Mouse (Mus musculus) limb, embryonic 13.5 days (tissue): Measurements from ENCODE around the gene Lactbl1. TPM values are rescaled to one million over a fixed set of nuclear protein-coding genes. Genes with fewer than 3 reads are reported as not detected.

Experiments
- ATAC-seq: fragments of 200-750 bp; cut with Nextera tagmentation; 2 replicates; pipeline ENCODE4 v1.8.0; 2017; ENCODE audit warnings: low read depth, moderate number of reproducible peaks, moderate TSS enrichment; ENCODE audit not compliant: low FRiP score
- H3K27ac ChIP-seq: fragments of 300-500 bp; sonication (generic); 2 replicates; pipeline ENCODE4 v1.5.1; 2015; ENCODE audit warnings: inconsistent platforms, mild to moderate bottlenecking, moderate library complexity
- H3K27me3 ChIP-seq: fragments of 300-500 bp; sonication (generic); 2 replicates; pipeline ENCODE4 v1.6.1; 2015; ENCODE audit warnings: mild to moderate bottlenecking, inconsistent platforms
- H3K36me3 ChIP-seq: fragments of 300-500 bp; sonication (generic); 2 replicates; pipeline ENCODE4 v1.6.1; 2015; ENCODE audit warnings: inconsistent platforms, mild to moderate bottlenecking, moderate library complexity
- H3K4me1 ChIP-seq: fragments of 300-500 bp; sonication (generic); 2 replicates; pipeline ENCODE4 v1.6.1; 2015; ENCODE audit warnings: inconsistent platforms
- H3K4me2 ChIP-seq: fragments of 300-500 bp; sonication (generic); replicated peaks from 2 replicates; pipeline ENCODE4 v1.6.1; 2015; ENCODE audit warnings: inconsistent platforms, mild to moderate bottlenecking, moderate library complexity
- H3K4me3 ChIP-seq: fragments of 300-500 bp; sonication (generic); 2 replicates; pipeline ENCODE4 v1.5.1; 2015; ENCODE audit warnings: moderate library complexity, mild to moderate bottlenecking, inconsistent platforms
- H3K9ac ChIP-seq: fragments of 300-500 bp; sonication (generic); 2 replicates; pipeline ENCODE4 v1.6.1; 2015; ENCODE audit warnings: mild to moderate bottlenecking, inconsistent platforms
- H3K9me3 ChIP-seq: fragments of 300-500 bp; sonication (generic); 2 replicates; pipeline ENCODE4 v1.6.1; 2016; ENCODE audit warnings: inconsistent platforms
- WGBS: fragments of 180-500 bp; shearing (Covaris S2); methylation state at CpG from one replicate; pipeline ENCODE4 v1.1.7; 2015; 5-methylcytosine and 5-hydroxymethylcytosine counted together
- polyA plus RNA-seq: library from polyadenylated mRNA; unstranded; fragments of >200 nt; fragmentation: Nextera tagmentation; extraction: Ambion mirVana; gene quantifications from 2 replicates; pipeline ENCODE4 v1.2.1, GENCODE M21; 2015

The Lactbl1 gene
- polyA plus RNA-seq, 1 experiment from 2014 or later: 0.05 TPM

- Histone ChIP-seq H3K9me3 (no peaks in the 10 kb centered on the region; the same call in 1 of the 2 replicates), H3K4me3 (no peak overlapping the region), H3K27me3 (no peaks in the 10 kb centered on the region), H3K4me2 (no peak overlapping the region), H3K27ac (no peak overlapping the region), H3K36me3 (peaks cover 80% of the 10 kb centered on the region), H3K9ac (no peak overlapping the region), H3K4me1 (no peaks in the 10 kb centered on the region)
- ATAC-seq: no peak
- 79% methylated on average over 3 of the region's 3 CpGs for WGBS
Observed at GRCm38 (mm10) chr4:136657914-136658313, 35.5 kb downstream of the Lactbl1 start.

GRCm38 (mm10) chr4:136665068-136665467 lies 42.6 kb downstream of the Lactbl1 start:
- WGBS: 88% methylated on average over 9 of the region's 9 CpGs
- H3K36me3 ChIP-seq: peaks cover 52% of the 10 kb centered on the region

GRCm38 (mm10) chr4:136666002-136666401 lies 43.6 kb downstream of the Lactbl1 start:
- Histone ChIP-seq H3K4me3 (no peak overlapping the region), H3K9ac (no peak overlapping the region), H3K27ac (no peak overlapping the region), H3K4me1 (no peaks in the 10 kb centered on the region), H3K27me3 (no peaks in the 10 kb centered on the region), H3K4me2 (no peak overlapping the region), H3K9me3 (no peaks in the 10 kb centered on the region), H3K36me3 (peaks cover 48% of the 10 kb centered on the region)
- WGBS: 72% methylated on average over 4 of the region's 4 CpGs
- no peak for ATAC-seq

More at GRCm38 (mm10) chr4:136665068-136665467, 42.6 kb downstream of the Lactbl1 start:
- Histone ChIP-seq H3K9ac (no peak overlapping the region), H3K4me1 (no peaks in the 10 kb centered on the region), H3K27me3 (no peaks in the 10 kb centered on the region), H3K4me2 (no peak overlapping the region), H3K9me3 (no peaks in the 10 kb centered on the region; the same call in 1 of the 2 replicates), H3K4me3 (no peak overlapping the region), H3K27ac (no peak overlapping the region)
- no peak for ATAC-seq

- Histone ChIP-seq H3K27ac (no peak overlapping the region), H3K9me3 (no peaks in the 10 kb centered on the region), H3K36me3 (peaks cover 59% of the 10 kb centered on the region), H3K27me3 (no peaks in the 10 kb centered on the region), H3K4me3 (no peak overlapping the region), H3K4me2 (no peak overlapping the region), H3K9ac (no peak overlapping the region), H3K4me1 (no peaks in the 10 kb centered on the region)
- 67% methylated on average over 10 of the region's 10 CpGs for WGBS
- no peak for ATAC-seq
Observed at GRCm38 (mm10) chr4:136667757-136668156, 45.3 kb downstream of the Lactbl1 start.

GRCm38 (mm10) chr4:136672335-136673090 lies 50.1 kb downstream of the Lactbl1 start:
- H3K4me2 ChIP-seq: no peak overlapping the region
- ATAC-seq: no peak
- no peaks in the 10 kb centered on the region for H3K27me3 ChIP-seq
- H3K4me3 ChIP-seq: no peak overlapping the region
- no peaks in the 10 kb centered on the region for H3K4me1 ChIP-seq
- peaks cover 63% of the 10 kb centered on the region for H3K36me3 ChIP-seq
- H3K9me3 ChIP-seq: no peaks in the 10 kb centered on the region
- WGBS: 88% methylated on average over 19 of the region's 19 CpGs
- H3K27ac ChIP-seq: no peak overlapping the region
- H3K9ac ChIP-seq: no peak overlapping the region

- Histone ChIP-seq H3K27me3 (no peaks in the 10 kb centered on the region), H3K9me3 (no peaks in the 10 kb centered on the region), H3K9ac (no peak overlapping the region), H3K36me3 (peaks cover 48% of the 10 kb centered on the region), H3K4me1 (peaks cover 10% of the 10 kb centered on the region), H3K4me2 (no peak overlapping the region), H3K4me3 (no peak overlapping the region), H3K27ac (no peak overlapping the region)
- 86% methylated on average over 9 of the region's 9 CpGs for WGBS
- ATAC-seq: no peak
Observed at GRCm38 (mm10) chr4:136675439-136675838, 53.0 kb downstream of the Lactbl1 start.

- no peak overlapping the region for H3K27ac ChIP-seq
- 2% methylated on average over 3 of the region's 3 CpGs for WGBS
Observed at GRCm38 (mm10) chr4:136678480-136678879, 56.1 kb downstream of the Lactbl1 start.

GRCm38 (mm10) chr4:136679221-136679620 lies 56.8 kb downstream of the Lactbl1 start:
- Histone ChIP-seq H3K9ac (no peak overlapping the region), H3K9me3 (no peaks in the 10 kb centered on the region), H3K27ac (no peak overlapping the region), H3K27me3 (no peaks in the 10 kb centered on the region), H3K36me3 (peaks cover 33% of the 10 kb centered on the region), H3K4me2 (no peak overlapping the region), H3K4me1 (peaks cover 29% of the 10 kb centered on the region), H3K4me3 (no peak overlapping the region)
- 77% methylated on average over 8 of the region's 8 CpGs for WGBS
- no peak for ATAC-seq

More at GRCm38 (mm10) chr4:136678480-136678879, 56.1 kb downstream of the Lactbl1 start:
- H3K27me3 ChIP-seq: no peaks in the 10 kb centered on the region
- H3K4me2 ChIP-seq: no peak overlapping the region
- peaks cover 34% of the 10 kb centered on the region for H3K36me3 ChIP-seq
- H3K9me3 ChIP-seq: no peaks in the 10 kb centered on the region
- no peak for ATAC-seq
- no peak overlapping the region for H3K4me3 ChIP-seq
- H3K4me1 ChIP-seq: peaks cover 29% of the 10 kb centered on the region
- H3K9ac ChIP-seq: no peak overlapping the region

- WGBS: 58% methylated on average over 14 of the region's 14 CpGs
Observed at GRCm38 (mm10) chr4:136680641-136681040, 58.2 kb downstream of the Lactbl1 start.

GRCm38 (mm10) chr4:136684485-136684884 lies 62.1 kb downstream of the Lactbl1 start:
- peaks cover 47% of the 10 kb centered on the region for H3K4me1 ChIP-seq
- H3K36me3 ChIP-seq: peaks cover 24% of the 10 kb centered on the region; the same call in 1 of the 2 replicates
- H3K4me3 ChIP-seq: no peak overlapping the region
- WGBS: 73% methylated on average over 6 of the region's 6 CpGs
- H3K9ac ChIP-seq: no peak overlapping the region
- no peaks in the 10 kb centered on the region for H3K9me3 ChIP-seq
- H3K27ac ChIP-seq: no peak overlapping the region
- no peak overlapping the region for H3K4me2 ChIP-seq
- no peak for ATAC-seq
- H3K27me3 ChIP-seq: no peaks in the 10 kb centered on the region

More at GRCm38 (mm10) chr4:136680641-136681040, 58.2 kb downstream of the Lactbl1 start:
- Histone ChIP-seq H3K4me1 (peaks cover 41% of the 10 kb centered on the region), H3K27me3 (no peaks in the 10 kb centered on the region), H3K4me2 (no peak overlapping the region), H3K9me3 (no peaks in the 10 kb centered on the region), H3K27ac (no peak overlapping the region), H3K9ac (no peak overlapping the region), H3K4me3 (no peak overlapping the region), H3K36me3 (peaks cover 23% of the 10 kb centered on the region; the same call in 1 of the 2 replicates)
- no peak for ATAC-seq

GRCm38 (mm10) chr4:136685431-136685869 lies 63.0 kb downstream of the Lactbl1 start:
- WGBS: 21% methylated on average over 10 of the region's 10 CpGs
- Histone ChIP-seq H3K36me3 (peaks cover 31% of the 10 kb centered on the region), H3K4me2 (no peak overlapping the region), H3K27ac (no peak overlapping the region; the same call in 1 of the 2 replicates), H3K4me1 (peaks cover 37% of the 10 kb centered on the region), H3K4me3 (no peak overlapping the region), H3K27me3 (no peaks in the 10 kb centered on the region), H3K9ac (0 out of 2 replicates have a peak overlapping the region, but pooled peaks have one; percentile 4), H3K9me3 (no peaks in the 10 kb centered on the region)
- peak; percentile 78 for ATAC-seq

GRCm38 (mm10) chr4:136688113-136688512 lies 65.7 kb downstream of the Lactbl1 start:
- H3K27me3 ChIP-seq: no peaks in the 10 kb centered on the region
- ATAC-seq: no peak
- 67% methylated on average over 4 of the region's 4 CpGs for WGBS

More at GRCm38 (mm10) chr4:136688113-136688512, 65.7 kb downstream of the Lactbl1 start:
- Histone ChIP-seq H3K4me2 (no peak overlapping the region), H3K4me1 (peaks cover 19% of the 10 kb centered on the region), H3K9me3 (0 out of 2 replicates have a peak, but pooled peaks cover 8% of the 10 kb centered on the region), H3K9ac (no peak overlapping the region), H3K4me3 (no peak overlapping the region), H3K36me3 (peaks cover 47% of the 10 kb centered on the region), H3K27ac (no peak overlapping the region)
